Mouse (Mus musculus): ENCODE data around the gene Rabgap1l. TPM values are rescaled to one million over a fixed set of nuclear protein-coding genes. Genes with fewer than 3 reads are reported as not detected.

The Rabgap1l gene
- polyA plus RNA-seq, 1 experiment = 40.7 TPM

DNA sequence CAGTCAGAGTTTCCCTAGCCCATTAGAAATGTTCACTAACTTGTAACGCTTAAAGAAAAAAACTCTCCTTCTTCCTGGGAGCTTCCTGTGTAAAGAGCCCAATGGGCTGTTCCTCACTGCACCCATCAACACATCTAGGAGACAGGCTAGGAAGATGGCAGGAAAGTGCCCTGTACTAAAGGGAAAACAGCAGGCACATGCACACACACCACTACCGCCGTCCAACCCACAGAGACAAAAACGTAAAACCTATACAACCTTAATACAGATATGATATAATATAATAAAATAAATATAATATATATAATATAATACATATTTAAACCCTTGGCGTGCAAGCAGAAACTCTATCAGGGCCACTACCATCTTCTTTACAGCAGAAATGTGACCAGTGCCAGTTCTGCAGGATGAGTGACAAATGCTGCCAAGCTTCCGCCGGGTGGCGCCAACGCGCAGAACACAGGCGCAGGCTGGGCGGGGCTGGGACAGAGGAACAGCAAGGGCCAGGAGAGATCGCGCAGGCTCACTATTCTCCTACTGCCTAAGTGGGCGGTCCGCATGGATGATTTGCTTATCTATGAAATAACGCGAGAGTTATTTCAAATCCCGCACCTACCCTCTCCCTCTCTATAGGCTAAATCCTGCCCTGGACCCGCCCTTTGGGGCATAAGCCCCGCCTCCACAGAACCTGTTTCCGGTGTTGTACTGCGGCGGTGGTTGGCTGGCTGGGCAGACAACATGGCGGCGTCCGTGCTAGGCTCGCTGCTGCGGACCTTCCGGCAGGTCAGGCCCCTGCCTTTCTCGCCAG, 598.3 kb downstream of the Rabgap1l start, which contains the start of gene Mrps14:
Gene Mrps14, plus strand, starts transcription at position 687 of the 808 bp plus-strand sequence.
- peak; percentile 100 for DNase-seq (ENCODE audit: low read depth)

DNA sequence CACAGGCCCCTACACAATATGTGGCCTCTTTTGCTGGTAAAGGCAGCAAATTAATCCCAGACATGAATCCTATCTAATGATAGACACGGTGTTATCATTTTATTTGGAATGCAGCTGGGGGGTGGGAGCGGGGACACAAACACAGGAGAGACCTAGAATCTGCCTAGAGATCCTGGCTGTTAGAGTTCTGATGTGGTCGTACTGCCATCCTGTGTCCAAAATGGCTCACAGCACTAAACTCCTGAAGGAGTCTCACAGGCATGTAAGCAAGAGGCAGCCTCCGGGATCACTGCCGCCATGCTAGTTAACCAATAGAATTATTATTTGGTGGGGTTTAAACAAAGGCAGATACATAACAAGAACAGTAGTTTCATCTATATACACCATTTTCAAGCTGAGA, 608.5 kb downstream of the Rabgap1l start:
- TF ChIP-seq POLR2A (IDR thresholded peaks at IDR 0.05; ENCODE audit: borderline replicate concordance, extremely low read depth, insufficient read depth, insufficient read length, poor library complexity, severe bottlenecking) (no peak), CTCF (IDR thresholded peaks at IDR 0.05; ENCODE audit: borderline replicate concordance, extremely low read depth, insufficient read depth, insufficient read length) (peak; percentile 84)
- peak; percentile 86 for DNase-seq (ENCODE audit: low read depth)

More for the DNA sequence above, 598.3 kb downstream of the Rabgap1l start, which contains the start of gene Mrps14:
- TF ChIP-seq CTCF (IDR thresholded peaks at IDR 0.05; ENCODE audit: borderline replicate concordance, extremely low read depth, insufficient read depth, insufficient read length) (peak; percentile 82), POLR2A (IDR thresholded peaks at IDR 0.05; ENCODE audit: borderline replicate concordance, extremely low read depth, insufficient read depth, insufficient read length, poor library complexity, severe bottlenecking) (peak; percentile 67; the same call in 1 of the 2 replicates)

DNA sequence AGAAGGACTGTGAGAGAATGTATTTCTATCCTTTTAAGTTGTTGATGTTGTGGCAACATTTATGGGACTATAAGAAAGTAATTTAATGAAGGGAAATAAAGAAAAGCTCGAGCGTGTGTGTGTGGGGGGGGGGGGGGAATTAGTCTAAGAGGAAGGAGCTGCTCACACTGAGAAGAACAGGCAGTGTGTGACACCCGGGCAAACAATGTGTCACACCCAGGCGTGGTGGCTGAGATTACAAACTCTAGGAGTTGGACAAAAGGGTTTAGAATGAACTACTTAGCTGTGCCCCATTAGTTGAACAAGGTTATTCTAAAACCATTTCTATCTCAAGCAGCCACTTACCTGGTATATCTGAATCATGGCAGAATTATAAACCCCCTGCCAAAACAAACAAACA, 611.8 kb downstream of the Rabgap1l start:
- TF ChIP-seq POLR2A (IDR thresholded peaks at IDR 0.05; ENCODE audit: borderline replicate concordance, extremely low read depth, insufficient read depth, insufficient read length, poor library complexity, severe bottlenecking) (no peak), CTCF (IDR thresholded peaks at IDR 0.05; ENCODE audit: borderline replicate concordance, extremely low read depth, insufficient read depth, insufficient read length) (no peak)
- DNase-seq (ENCODE audit: low read depth) = no peak

DNA sequence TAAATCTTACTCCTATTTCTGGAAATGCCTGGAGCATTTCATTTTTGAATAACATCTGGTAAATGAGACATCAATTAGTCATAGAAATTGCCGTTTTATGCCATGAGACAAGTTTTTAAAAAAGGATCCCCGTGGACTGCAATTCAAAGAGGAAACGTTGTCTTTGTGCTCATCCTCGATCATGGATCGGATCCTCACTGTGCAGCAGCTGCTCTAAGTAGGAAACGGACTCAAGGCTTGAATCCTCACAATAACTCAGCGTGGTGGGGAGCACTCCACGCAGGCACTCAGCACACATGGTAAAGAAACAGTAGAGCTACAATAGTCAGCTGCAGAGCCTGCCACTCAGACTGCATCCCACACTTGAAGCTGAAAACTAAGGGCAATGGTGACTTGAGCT, 616.1 kb downstream of the Rabgap1l start:
- TF ChIP-seq POLR2A (IDR thresholded peaks at IDR 0.05; ENCODE audit: borderline replicate concordance, extremely low read depth, insufficient read depth, insufficient read length, poor library complexity, severe bottlenecking) (no peak), CTCF (IDR thresholded peaks at IDR 0.05; ENCODE audit: borderline replicate concordance, extremely low read depth, insufficient read depth, insufficient read length) (no peak)
- DNase-seq (ENCODE audit: low read depth) = peak; percentile 24

Other genes with a start within 250 kb of the Rabgap1l start
- 10.3 and 13.0 TPM in 2 replicates for gene Rc3h1, start 113.2 kb upstream of the Rabgap1l start, polyA plus RNA-seq (2012; rRNA removed)
- 0.66 and 0.88 TPM in 2 replicates for gene Serpinc1, start 185.4 kb upstream of the Rabgap1l start, polyA plus RNA-seq (2012; rRNA removed)
- gene Zbtb37, start 241.6 kb upstream of the Rabgap1l start, polyA plus RNA-seq (2012; rRNA removed) = 7.8 and 9.9 TPM in 2 replicates

Measured in brain, embryonic 14.5 days (tissue).